Mouse (Mus musculus): ENCODE results near the gene Sdc3.

DNA sequence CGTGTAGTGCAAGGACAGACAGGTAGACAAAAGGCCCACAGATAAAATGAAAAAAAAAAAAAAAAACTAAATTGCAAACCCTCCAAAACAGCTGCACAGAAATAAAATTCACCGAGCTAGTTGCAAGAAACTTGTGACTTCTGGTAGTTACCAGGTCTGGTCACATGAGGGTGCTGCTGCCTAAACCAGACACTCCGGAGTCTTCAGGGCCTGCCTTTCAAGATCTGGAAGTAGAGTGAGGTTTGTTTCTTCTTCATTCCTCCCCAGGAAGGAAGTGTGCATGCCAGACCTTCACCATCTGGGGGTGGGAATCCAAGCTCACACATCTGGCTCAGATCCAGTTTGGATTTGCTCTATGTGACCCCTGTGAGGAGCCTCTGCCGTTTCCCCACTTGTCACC is 7.6 kb upstream of the Sdc3 start:
- peak; percentile 25; the same call in 1 of the 2 replicates for TF ChIP-seq CTCF (IDR thresholded peaks at IDR 0.05; ENCODE audit: borderline replicate concordance, insufficient read depth, low read length)
- TF ChIP-seq POLR2A (IDR thresholded peaks at IDR 0.05; ENCODE audit: low read depth, low read length): no peak
